Mouse (Mus musculus): ENCODE measurements around the gene Optc. TPM values are rescaled to one million over a fixed set of nuclear protein-coding genes. Genes with fewer than 3 reads are reported as not detected.

Gene Optc
- total and polyA plus RNA-seq, 2 experiments from 2014 or later, result 3.7 to 10.4 TPM

DNA sequence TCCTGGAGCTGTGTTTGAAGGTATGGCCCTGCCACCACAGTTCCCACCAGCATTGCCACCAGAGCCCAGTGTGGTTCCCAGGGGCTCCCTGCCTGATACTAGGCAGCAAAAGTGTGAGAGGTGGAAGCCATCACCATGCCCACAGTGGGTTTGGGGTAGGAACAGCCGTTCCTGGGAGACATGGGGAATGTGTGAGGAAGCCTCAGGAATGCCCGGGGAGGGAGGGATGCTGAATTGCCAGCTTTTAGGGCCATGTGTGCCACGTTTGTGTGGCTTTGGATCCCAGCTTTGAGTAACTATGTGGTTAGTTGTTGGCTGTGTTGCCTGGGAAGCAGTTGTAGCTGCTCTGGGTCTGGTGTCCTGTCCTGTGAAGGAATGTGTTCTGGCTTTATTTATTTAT lies 34.1 kb upstream of the Optc start:
- 79% methylated on average over 3 of the region's 3 CpGs for WGBS

DNA sequence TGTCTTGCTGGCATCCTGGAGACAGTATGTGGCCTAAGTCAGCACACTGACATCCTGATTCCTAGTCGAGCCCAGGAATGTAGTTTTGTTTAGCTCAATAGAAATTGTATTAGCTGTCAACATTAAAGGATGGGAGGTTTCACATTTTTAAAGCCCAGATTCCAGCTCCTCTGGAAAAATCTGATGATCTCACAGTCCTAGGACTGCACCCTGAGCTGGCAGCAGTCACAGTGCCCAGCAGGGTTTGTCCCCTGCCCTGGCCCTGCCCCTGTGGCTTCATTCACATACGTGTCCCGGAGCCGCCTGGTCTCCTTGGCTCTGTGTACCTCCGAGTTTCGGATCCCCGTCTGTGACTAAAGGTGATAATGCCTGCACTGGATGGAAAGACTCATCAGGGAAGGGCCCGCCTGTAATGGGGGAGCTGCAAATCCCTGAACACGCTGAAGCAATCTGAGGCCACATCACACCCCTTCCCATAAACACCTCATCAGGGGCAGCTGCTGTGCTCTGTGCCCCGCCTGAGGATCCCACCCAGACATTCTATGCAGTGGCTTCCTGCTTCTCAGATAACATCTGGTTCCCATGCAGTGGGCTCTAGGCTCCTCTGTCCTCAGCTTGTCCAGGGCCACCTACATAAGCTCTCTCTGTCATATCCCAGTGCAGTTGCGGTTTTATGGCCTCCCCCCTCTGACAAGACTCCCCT lies 33.5 kb upstream of the Optc start:
- no peaks in the 10 kb centered on the region for H3K4me1 ChIP-seq (ENCODE audit: insufficient read depth, low read length)
- 61% methylated on average over 11 of the region's 11 CpGs for WGBS
- no peak for DNase-seq (ENCODE audit: low spot score)
- no peaks in the 10 kb centered on the region for H3K36me3 ChIP-seq (ENCODE audit: insufficient read depth, low read length)
- no peak for ATAC-seq
- no peak overlapping the region for H3K9ac ChIP-seq (replicated peaks; ENCODE audit: low read length)
- TF ChIP-seq CTCF (IDR thresholded peaks at IDR 0.05; ENCODE audit: low read depth), result no peak
- H3K9me3 ChIP-seq (ENCODE audit: low read length), result no peaks in the 10 kb centered on the region
- H3K27me3 ChIP-seq (ENCODE audit: insufficient read depth, low read length), result no peaks in the 10 kb centered on the region
- no peak overlapping the region for H3K4me2 ChIP-seq (ENCODE audit: low read depth, low read length)
- H3K4me3 ChIP-seq (ENCODE audit: low read length), result no peak overlapping the region
- no peak overlapping the region for H3K27ac ChIP-seq

More for the DNA sequence above, 34.1 kb upstream of the Optc start:
- H3K9me3 ChIP-seq (ENCODE audit: low read length), result no peaks in the 10 kb centered on the region
- no peaks in the 10 kb centered on the region for H3K4me1 ChIP-seq (ENCODE audit: insufficient read depth, low read length)
- no peaks in the 10 kb centered on the region for H3K27me3 ChIP-seq (ENCODE audit: insufficient read depth, low read length)
- H3K4me2 ChIP-seq (ENCODE audit: low read depth, low read length), result no peak overlapping the region
- no peaks in the 10 kb centered on the region for H3K36me3 ChIP-seq (ENCODE audit: insufficient read depth, low read length)
- no peak for DNase-seq (ENCODE audit: low spot score)
- H3K9ac ChIP-seq (replicated peaks; ENCODE audit: low read length), result no peak overlapping the region
- no peak overlapping the region for H3K27ac ChIP-seq
- TF ChIP-seq CTCF (IDR thresholded peaks at IDR 0.05; ENCODE audit: low read depth), result no peak
- no peak overlapping the region for H3K4me3 ChIP-seq (ENCODE audit: low read length)
- ATAC-seq, result no peak

GRCm38 (mm10) chr1:133940481-133941092 lies 32.8 kb upstream of the Optc start:
- ATAC-seq (no peak), DNase-seq (ENCODE audit: low spot score) (no peak)
- Histone ChIP-seq H3K4me1 (ENCODE audit: insufficient read depth, low read length) (no peaks in the 10 kb centered on the region), H3K4me3 (ENCODE audit: low read length) (no peak overlapping the region), H3K9me3 (ENCODE audit: low read length) (no peaks in the 10 kb centered on the region), H3K9ac (replicated peaks; ENCODE audit: low read length) (no peak overlapping the region), H3K36me3 (ENCODE audit: insufficient read depth, low read length) (no peaks in the 10 kb centered on the region), H3K27ac (no peak overlapping the region), H3K27me3 (ENCODE audit: insufficient read depth, low read length) (no peaks in the 10 kb centered on the region), H3K4me2 (ENCODE audit: low read depth, low read length) (no peak overlapping the region)
- TF ChIP-seq CTCF (IDR thresholded peaks at IDR 0.05; ENCODE audit: low read depth), result no peak
- 86% methylated on average over 3 of the region's 3 CpGs for WGBS

DNA sequence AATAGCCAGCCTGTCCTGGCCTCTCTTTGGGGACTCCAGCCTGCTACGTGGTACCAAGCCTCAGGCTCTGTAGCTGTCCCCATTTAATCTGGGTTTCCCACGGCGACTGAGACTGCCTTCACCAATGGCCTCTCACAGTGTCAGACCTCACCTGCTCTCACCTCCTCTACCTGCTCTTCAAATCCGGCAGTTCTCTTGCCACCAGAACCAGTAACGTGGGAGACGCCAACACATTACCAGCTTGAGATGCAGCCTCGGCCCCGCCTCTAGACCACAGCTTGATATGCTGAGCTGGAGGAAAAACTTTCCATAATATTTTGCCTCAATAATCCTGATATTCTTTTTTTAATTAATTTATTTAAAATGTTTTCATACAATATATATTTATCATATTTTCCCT lies 31.9 kb upstream of the Optc start:
- 88% methylated on average over 8 of the region's 8 CpGs for WGBS
- TF ChIP-seq CTCF (IDR thresholded peaks at IDR 0.05; ENCODE audit: low read depth), result no peak

GRCm38 (mm10) chr1:133936169-133936568 lies 28.4 kb upstream of the Optc start:
- H3K27ac ChIP-seq, result no peak overlapping the region
- H3K9ac ChIP-seq (replicated peaks; ENCODE audit: low read length), result no peak overlapping the region
- DNase-seq (ENCODE audit: low spot score) (no peak), ATAC-seq (no peak)
- peak; percentile 39 for TF ChIP-seq CTCF (IDR thresholded peaks at IDR 0.05; ENCODE audit: low read depth)
- H3K4me2 ChIP-seq (ENCODE audit: low read depth, low read length), result no peak overlapping the region
- H3K27me3 ChIP-seq (ENCODE audit: insufficient read depth, low read length), result no peaks in the 10 kb centered on the region
- H3K4me1 ChIP-seq (ENCODE audit: insufficient read depth, low read length), result no peaks in the 10 kb centered on the region
- no peaks in the 10 kb centered on the region for H3K9me3 ChIP-seq (ENCODE audit: low read length)
- 95% methylated on average over 3 of the region's 3 CpGs for WGBS
- no peaks in the 10 kb centered on the region for H3K36me3 ChIP-seq (ENCODE audit: insufficient read depth, low read length)
- H3K4me3 ChIP-seq (ENCODE audit: low read length), result no peak overlapping the region

More for the DNA sequence above, 31.9 kb upstream of the Optc start:
- no peak overlapping the region for H3K4me3 ChIP-seq (ENCODE audit: low read length)
- H3K9ac ChIP-seq (replicated peaks; ENCODE audit: low read length), result no peak overlapping the region
- no peaks in the 10 kb centered on the region for H3K9me3 ChIP-seq (ENCODE audit: low read length)
- no peak overlapping the region for H3K4me2 ChIP-seq (ENCODE audit: low read depth, low read length)
- no peak for ATAC-seq
- no peaks in the 10 kb centered on the region for H3K4me1 ChIP-seq (ENCODE audit: insufficient read depth, low read length)
- H3K27me3 ChIP-seq (ENCODE audit: insufficient read depth, low read length), result no peaks in the 10 kb centered on the region
- H3K36me3 ChIP-seq (ENCODE audit: insufficient read depth, low read length), result no peaks in the 10 kb centered on the region
- H3K27ac ChIP-seq, result no peak overlapping the region
- DNase-seq (ENCODE audit: low spot score), result no peak

DNA sequence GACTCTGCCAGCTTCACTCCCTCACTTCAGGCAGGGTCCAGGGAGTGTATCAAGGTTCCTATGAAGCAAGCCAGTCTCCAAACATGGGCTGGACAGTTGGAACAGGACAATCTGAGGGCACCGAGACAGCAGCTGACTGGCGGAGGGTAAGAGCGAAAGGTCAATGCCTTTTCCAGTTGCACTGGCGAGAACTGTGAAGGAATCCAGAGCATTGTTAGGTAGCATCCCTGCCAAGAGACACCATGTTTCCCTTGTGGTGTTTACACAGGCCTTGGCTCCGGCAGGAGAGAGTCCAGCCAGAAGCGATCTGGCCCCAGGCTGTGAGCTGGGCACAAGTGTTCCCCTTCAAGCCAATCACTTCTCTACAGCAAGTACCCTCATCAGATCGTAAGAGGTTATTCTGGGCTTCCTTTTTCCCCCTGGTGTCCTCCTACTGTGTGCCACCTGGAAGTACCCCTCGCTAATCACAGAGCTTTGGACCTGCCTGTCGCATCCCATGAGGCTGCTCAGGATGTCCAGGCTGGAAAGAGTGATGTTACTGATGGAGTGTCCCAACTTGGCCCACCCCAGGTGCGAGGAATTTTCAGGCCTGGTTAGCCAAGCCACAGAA lies 26.7 kb upstream of the Optc start:
- Histone ChIP-seq H3K4me2 (ENCODE audit: low read depth, low read length) (no peak overlapping the region), H3K9ac (replicated peaks; ENCODE audit: low read length) (no peak overlapping the region), H3K4me1 (ENCODE audit: insufficient read depth, low read length) (no peaks in the 10 kb centered on the region), H3K36me3 (ENCODE audit: insufficient read depth, low read length) (no peaks in the 10 kb centered on the region), H3K4me3 (ENCODE audit: low read length) (no peak overlapping the region), H3K27ac (no peak overlapping the region), H3K27me3 (ENCODE audit: insufficient read depth, low read length) (no peaks in the 10 kb centered on the region), H3K9me3 (ENCODE audit: low read length) (no peaks in the 10 kb centered on the region)
- 66% methylated on average over 10 of the region's 10 CpGs for WGBS
- DNase-seq (ENCODE audit: low spot score) (peak; percentile 26), ATAC-seq (peak; percentile 66; the same call in 1 of the 2 replicates)
- TF ChIP-seq CTCF (IDR thresholded peaks at IDR 0.05; ENCODE audit: low read depth), result no peak
